Mouse (Mus musculus): ENCODE measurements around the gene Cyp2w1. TPM values are rescaled to one million over a fixed set of nuclear protein-coding genes. Genes with fewer than 3 reads are reported as not detected.
"Not testable (repeated sequence)": the region's sequence is repeated elsewhere in the genome, so short reads cannot be mapped to it uniquely, and the experiment has no call there.

Gene Cyp2w1
- polyA plus RNA-seq, 1 experiment from 2014 or later: 0.17 TPM

- no peak overlapping the region for H3K4me3 ChIP-seq (replicated peaks)
- H3K9me3 ChIP-seq: no peaks in the 10 kb centered on the region
- no peak for ATAC-seq (ENCODE audit: low FRiP score)
- no peak overlapping the region for H3K9ac ChIP-seq
- H3K27me3 ChIP-seq: peaks cover 7% of the 10 kb centered on the region; the same call in 1 of the 2 replicates
- no peaks in the 10 kb centered on the region; the same call in 1 of the 2 replicates for H3K36me3 ChIP-seq (replicated peaks)
- H3K27ac ChIP-seq: peak overlapping the region; percentile 42; the same call in 1 of the 2 replicates
- H3K4me1 ChIP-seq: peaks cover 17% of the 10 kb centered on the region
- 85% methylated on average over 18 of the region's 18 CpGs for WGBS
- H3K4me2 ChIP-seq: no peak overlapping the region
These were observed 29.4 kb downstream of the Cyp2w1 start for GRCm38 (mm10) chr5:139381586-139382513.

GRCm38 (mm10) chr5:139382760-139383159 lies 30.3 kb downstream of the Cyp2w1 start:
- ATAC-seq (ENCODE audit: low FRiP score): no peak
- Histone ChIP-seq H3K4me2 (no peak overlapping the region), H3K4me3 (replicated peaks) (no peak overlapping the region), H3K4me1 (peaks cover 17% of the 10 kb centered on the region), H3K36me3 (replicated peaks) (no peaks in the 10 kb centered on the region; the same call in 1 of the 2 replicates), H3K9ac (peak overlapping the region; percentile 12; the same call in 1 of the 2 replicates), H3K9me3 (no peaks in the 10 kb centered on the region), H3K27me3 (peaks cover 7% of the 10 kb centered on the region; the same call in 1 of the 2 replicates), H3K27ac (peak overlapping the region; percentile 42; the same call in 1 of the 2 replicates)
- WGBS: 86% methylated on average over 8 of the region's 8 CpGs

- peaks cover 7% of the 10 kb centered on the region; the same call in 1 of the 2 replicates for H3K27me3 ChIP-seq
- H3K27ac ChIP-seq: no peak overlapping the region
- no peak overlapping the region for H3K4me2 ChIP-seq
- no peak overlapping the region for H3K9ac ChIP-seq
- ATAC-seq (ENCODE audit: low FRiP score): no peak
- 91% methylated on average over 9 of the region's 9 CpGs for WGBS
- peaks cover 17% of the 10 kb centered on the region for H3K4me1 ChIP-seq
- H3K4me3 ChIP-seq (replicated peaks): no peak overlapping the region
- H3K36me3 ChIP-seq (replicated peaks): no peaks in the 10 kb centered on the region; the same call in 1 of the 2 replicates
- no peaks in the 10 kb centered on the region for H3K9me3 ChIP-seq
These were observed 30.8 kb downstream of the Cyp2w1 start for GRCm38 (mm10) chr5:139383234-139383633.

- Histone ChIP-seq H3K27me3 (peaks cover 7% of the 10 kb centered on the region; the same call in 1 of the 2 replicates), H3K9ac (no peak overlapping the region), H3K4me3 (replicated peaks) (no peak overlapping the region), H3K9me3 (no peaks in the 10 kb centered on the region), H3K4me2 (no peak overlapping the region), H3K27ac (no peak overlapping the region), H3K36me3 (replicated peaks) (no peaks in the 10 kb centered on the region; the same call in 1 of the 2 replicates), H3K4me1 (peaks cover 15% of the 10 kb centered on the region)
- WGBS: 86% methylated on average over 10 of the region's 10 CpGs
- ATAC-seq (ENCODE audit: low FRiP score): no peak
These were observed 32.1 kb downstream of the Cyp2w1 start for GRCm38 (mm10) chr5:139384531-139384930.

GRCm38 (mm10) chr5:139386047-139386446 lies 33.6 kb downstream of the Cyp2w1 start:
- Histone ChIP-seq H3K27me3 (peaks cover 7% of the 10 kb centered on the region; the same call in 1 of the 2 replicates), H3K27ac (no peak overlapping the region)

GRCm38 (mm10) chr5:139387329-139388194 lies 35.1 kb downstream of the Cyp2w1 start:
- H3K9ac ChIP-seq: no peak overlapping the region
- H3K27me3 ChIP-seq: no peaks in the 10 kb centered on the region
- 84% methylated on average over 10 of the region's 10 CpGs for WGBS
- H3K36me3 ChIP-seq (replicated peaks): no peaks in the 10 kb centered on the region; the same call in 1 of the 2 replicates
- H3K27ac ChIP-seq: no peak overlapping the region
- H3K4me1 ChIP-seq: peaks cover 7% of the 10 kb centered on the region
- no peak overlapping the region for H3K4me3 ChIP-seq (replicated peaks)
- no peaks in the 10 kb centered on the region for H3K9me3 ChIP-seq
- no peak for ATAC-seq (ENCODE audit: low FRiP score)
- no peak overlapping the region for H3K4me2 ChIP-seq

More at GRCm38 (mm10) chr5:139386047-139386446, 33.6 kb downstream of the Cyp2w1 start:
- Histone ChIP-seq H3K4me2 (no peak overlapping the region), H3K4me1 (peaks cover 9% of the 10 kb centered on the region), H3K9me3 (no peaks in the 10 kb centered on the region), H3K4me3 (replicated peaks) (no peak overlapping the region), H3K36me3 (replicated peaks) (no peaks in the 10 kb centered on the region; the same call in 1 of the 2 replicates), H3K9ac (no peak overlapping the region)
- ATAC-seq (ENCODE audit: low FRiP score): no peak
- 91% methylated on average over 5 of the region's 5 CpGs for WGBS

- Histone ChIP-seq H3K4me2 (no peak overlapping the region), H3K27me3 (no peaks in the 10 kb centered on the region), H3K4me1 (peaks cover 7% of the 10 kb centered on the region; the same call in 1 of the 2 replicates), H3K4me3 (replicated peaks) (no peak overlapping the region), H3K27ac (0 out of 2 replicates have a peak overlapping the region, but pooled peaks have one; percentile 25), H3K9me3 (no peaks in the 10 kb centered on the region), H3K9ac (no peak overlapping the region), H3K36me3 (replicated peaks) (no peaks in the 10 kb centered on the region)
- no peak for ATAC-seq (ENCODE audit: low FRiP score)
- 88% methylated on average over 4 of the region's 4 CpGs for WGBS
These were observed 35.8 kb downstream of the Cyp2w1 start for GRCm38 (mm10) chr5:139388195-139388570.

- H3K9ac ChIP-seq: 0 out of 2 replicates have a peak overlapping the region, but pooled peaks have one; percentile 25
- 82% methylated on average over 17 of the region's 17 CpGs for WGBS
- no peak for ATAC-seq (ENCODE audit: low FRiP score)
- no peaks in the 10 kb centered on the region for H3K36me3 ChIP-seq (replicated peaks)
- H3K27me3 ChIP-seq: no peaks in the 10 kb centered on the region
- H3K27ac ChIP-seq: peak overlapping the region; percentile 50; the same call in 1 of the 2 replicates
- no peaks in the 10 kb centered on the region for H3K9me3 ChIP-seq
- no peak overlapping the region for H3K4me3 ChIP-seq (replicated peaks)
- peaks cover 7% of the 10 kb centered on the region; the same call in 1 of the 2 replicates for H3K4me1 ChIP-seq
- no peak overlapping the region for H3K4me2 ChIP-seq
These were observed 36.6 kb downstream of the Cyp2w1 start for GRCm38 (mm10) chr5:139388694-139389675.

GRCm38 (mm10) chr5:139389676-139390061 lies 37.3 kb downstream of the Cyp2w1 start:
- no peak for ATAC-seq (ENCODE audit: low FRiP score)

GRCm38 (mm10) chr5:139390324-139391119 lies 38.1 kb downstream of the Cyp2w1 start:
- not testable (repeated sequence) for H3K9me3 ChIP-seq; H3K27me3 ChIP-seq; H3K9ac ChIP-seq; H3K36me3 ChIP-seq (replicated peaks); H3K27ac ChIP-seq; H3K4me3 ChIP-seq (replicated peaks); H3K4me1 ChIP-seq; ATAC-seq (ENCODE audit: low FRiP score); H3K4me2 ChIP-seq
- WGBS: 86% methylated on average over 5 of the region's 5 CpGs

More at GRCm38 (mm10) chr5:139389676-139390061, 37.3 kb downstream of the Cyp2w1 start:
- Histone ChIP-seq H3K27me3 (no peaks in the 10 kb centered on the region), H3K27ac (peak overlapping the region; percentile 50), H3K4me2 (no peak overlapping the region), H3K4me1 (peaks cover 6% of the 10 kb centered on the region; the same call in 1 of the 2 replicates), H3K36me3 (replicated peaks) (no peaks in the 10 kb centered on the region), H3K4me3 (replicated peaks) (no peak overlapping the region), H3K9me3 (no peaks in the 10 kb centered on the region), H3K9ac (no peak overlapping the region)
- 55% methylated on average over 6 of the region's 6 CpGs for WGBS
